Mouse (Mus musculus): ENCODE measurements at regions not wholly inside any gene's neighbourhood (a gene's known extent, or its start where the extent isn't known, plus 50 kb on each side); places are given as distances from the start of the nearest gene placed in this dataset.

- Histone ChIP-seq H3K4me1 (ENCODE audit: control insufficient read depth, insufficient read depth, insufficient read length) (no peaks in the 10 kb centered on the region), H3K36me3 (ENCODE audit: control insufficient read depth, insufficient read depth, low read length) (no peaks in the 10 kb centered on the region), H3K27me3 (ENCODE audit: control insufficient read depth, insufficient read depth, low read length) (no peaks in the 10 kb centered on the region), H3K4me3 (ENCODE audit: extremely low read depth, insufficient read depth, insufficient read length) (no peak overlapping the region), H3K27ac (ENCODE audit: insufficient read depth, low read length) (no peak overlapping the region)
- DNase-seq (ENCODE audit: low read depth in 1 of 2, low spot score in 2 of 2), result no peak
- TF ChIP-seq POLR2A (IDR thresholded peaks at IDR 0.05; ENCODE audit: low read depth, low read length), result no peak
- TF ChIP-seq CTCF (IDR thresholded peaks at IDR 0.05; ENCODE audit: extremely low read depth, insufficient read depth, insufficient read length, insufficient replicate concordance), result no peak
- WGBS, result 81% methylated on average over 5 of the region's 5 CpGs
These were observed 169.7 kb upstream of the Msx2 start for GRCm38 (mm10) chr13:53642557-53642956.

DNA sequence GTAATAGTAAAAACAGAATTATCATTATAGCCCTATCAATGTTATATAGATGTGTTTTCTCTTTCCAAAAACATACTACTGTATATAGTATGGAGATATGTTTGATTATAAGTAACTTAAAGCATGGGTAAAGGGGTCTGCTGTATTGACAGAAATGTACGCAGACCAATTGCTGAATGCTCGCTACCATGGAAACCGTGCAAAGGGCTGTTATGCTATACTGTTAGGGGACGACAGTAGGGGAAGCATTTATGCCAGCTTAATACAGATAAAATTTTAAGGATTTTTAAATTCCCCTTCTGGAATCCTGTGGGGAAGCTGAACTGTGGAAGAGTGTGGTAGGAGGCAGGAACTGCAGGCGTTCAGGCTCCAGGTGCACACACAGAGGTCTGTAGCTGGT lies 166.7 kb upstream of the Msx2 start:
- no peak overlapping the region for H3K4me3 ChIP-seq (ENCODE audit: extremely low read depth, insufficient read depth, insufficient read length)
- no peak overlapping the region for H3K27ac ChIP-seq (ENCODE audit: insufficient read depth, low read length)
- DNase-seq (ENCODE audit: low read depth in 1 of 2, low spot score in 2 of 2), result no peak
- H3K4me1 ChIP-seq (ENCODE audit: control insufficient read depth, insufficient read depth, insufficient read length), result no peaks in the 10 kb centered on the region
- 85% methylated on average over 5 of the region's 5 CpGs for WGBS
- no peak for TF ChIP-seq CTCF (IDR thresholded peaks at IDR 0.05; ENCODE audit: extremely low read depth, insufficient read depth, insufficient read length, insufficient replicate concordance)
- TF ChIP-seq POLR2A (IDR thresholded peaks at IDR 0.05; ENCODE audit: low read depth, low read length), result no peak
- no peaks in the 10 kb centered on the region for H3K36me3 ChIP-seq (ENCODE audit: control insufficient read depth, insufficient read depth, low read length)
- H3K27me3 ChIP-seq (ENCODE audit: control insufficient read depth, insufficient read depth, low read length), result no peaks in the 10 kb centered on the region

GRCm38 (mm10) chr13:53639115-53639514 lies 166.2 kb upstream of the Msx2 start:
- TF ChIP-seq POLR2A (IDR thresholded peaks at IDR 0.05; ENCODE audit: low read depth, low read length) (no peak), CTCF (IDR thresholded peaks at IDR 0.05; ENCODE audit: extremely low read depth, insufficient read depth, insufficient read length, insufficient replicate concordance) (no peak)
- H3K4me1 ChIP-seq (ENCODE audit: control insufficient read depth, insufficient read depth, insufficient read length), result no peaks in the 10 kb centered on the region
- H3K36me3 ChIP-seq (ENCODE audit: control insufficient read depth, insufficient read depth, low read length), result no peaks in the 10 kb centered on the region
- no peak for DNase-seq (ENCODE audit: low read depth in 1 of 2, low spot score in 2 of 2)
- 76% methylated on average over 10 of the region's 10 CpGs for WGBS
- no peak overlapping the region for H3K4me3 ChIP-seq (ENCODE audit: extremely low read depth, insufficient read depth, insufficient read length)
- no peak overlapping the region for H3K27ac ChIP-seq (ENCODE audit: insufficient read depth, low read length)
- H3K27me3 ChIP-seq (ENCODE audit: control insufficient read depth, insufficient read depth, low read length), result no peaks in the 10 kb centered on the region

GRCm38 (mm10) chr13:53636011-53636410 lies 163.1 kb upstream of the Msx2 start:
- H3K4me1 ChIP-seq (ENCODE audit: control insufficient read depth, insufficient read depth, insufficient read length), result no peaks in the 10 kb centered on the region
- WGBS, result 41% methylated on average over 5 of the region's 5 CpGs
- no peak overlapping the region for H3K27ac ChIP-seq (ENCODE audit: insufficient read depth, low read length)
- no peak overlapping the region for H3K4me3 ChIP-seq (ENCODE audit: extremely low read depth, insufficient read depth, insufficient read length)
- TF ChIP-seq CTCF (IDR thresholded peaks at IDR 0.05; ENCODE audit: extremely low read depth, insufficient read depth, insufficient read length, insufficient replicate concordance) (no peak), POLR2A (IDR thresholded peaks at IDR 0.05; ENCODE audit: low read depth, low read length) (no peak)
- no peaks in the 10 kb centered on the region for H3K36me3 ChIP-seq (ENCODE audit: control insufficient read depth, insufficient read depth, low read length)
- no peaks in the 10 kb centered on the region for H3K27me3 ChIP-seq (ENCODE audit: control insufficient read depth, insufficient read depth, low read length)
- DNase-seq (ENCODE audit: low read depth in 1 of 2, low spot score in 2 of 2), result no peak

DNA sequence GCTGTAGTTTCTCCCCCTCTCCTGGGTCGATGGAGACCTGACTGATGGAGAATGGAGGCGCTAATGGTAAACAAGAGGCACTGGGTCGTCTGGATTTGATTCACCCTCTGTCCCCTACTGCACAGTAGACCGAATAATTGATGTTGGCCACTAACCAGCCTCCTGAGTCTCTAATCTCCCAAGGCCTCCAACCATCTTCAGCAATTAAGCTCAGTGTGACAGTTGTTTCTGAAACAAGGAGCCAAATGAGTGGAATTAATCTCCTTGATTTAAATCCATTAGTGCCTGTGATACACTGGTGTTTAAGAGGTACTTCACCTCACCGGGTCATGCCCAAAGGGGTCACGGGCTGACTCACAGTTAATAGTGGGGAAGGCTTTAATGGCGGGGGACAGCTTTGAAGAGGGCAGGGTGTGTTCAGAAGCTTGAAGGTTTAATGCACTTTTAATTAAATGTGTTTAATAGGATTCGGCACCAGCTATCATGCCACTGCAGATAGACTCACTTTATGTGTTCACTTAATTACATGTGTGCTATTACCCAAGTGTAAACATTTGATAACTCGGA lies 161.8 kb upstream of the Msx2 start:
- TF ChIP-seq POLR2A (IDR thresholded peaks at IDR 0.05; ENCODE audit: low read depth, low read length) (no peak), CTCF (IDR thresholded peaks at IDR 0.05; ENCODE audit: extremely low read depth, insufficient read depth, insufficient read length, insufficient replicate concordance) (no peak)
- Histone ChIP-seq H3K27ac (ENCODE audit: insufficient read depth, low read length) (no peak overlapping the region), H3K27me3 (ENCODE audit: control insufficient read depth, insufficient read depth, low read length) (no peaks in the 10 kb centered on the region), H3K4me3 (ENCODE audit: extremely low read depth, insufficient read depth, insufficient read length) (no peak overlapping the region), H3K36me3 (ENCODE audit: control insufficient read depth, insufficient read depth, low read length) (no peaks in the 10 kb centered on the region), H3K4me1 (ENCODE audit: control insufficient read depth, insufficient read depth, insufficient read length) (no peaks in the 10 kb centered on the region)
- no peak for DNase-seq (ENCODE audit: low read depth in 1 of 2, low spot score in 2 of 2)
- 79% methylated on average over 9 of the region's 9 CpGs for WGBS

- no peaks in the 10 kb centered on the region for H3K36me3 ChIP-seq (ENCODE audit: control insufficient read depth, insufficient read depth, low read length)
- no peak overlapping the region for H3K27ac ChIP-seq (ENCODE audit: insufficient read depth, low read length)
- no peaks in the 10 kb centered on the region for H3K4me1 ChIP-seq (ENCODE audit: control insufficient read depth, insufficient read depth, insufficient read length)
- WGBS, result 83% methylated on average over 10 of the region's 10 CpGs
- TF ChIP-seq POLR2A (IDR thresholded peaks at IDR 0.05; ENCODE audit: low read depth, low read length), result no peak
- TF ChIP-seq CTCF (IDR thresholded peaks at IDR 0.05; ENCODE audit: extremely low read depth, insufficient read depth, insufficient read length, insufficient replicate concordance), result no peak
- no peak overlapping the region for H3K4me3 ChIP-seq (ENCODE audit: extremely low read depth, insufficient read depth, insufficient read length)
- DNase-seq (ENCODE audit: low read depth in 1 of 2, low spot score in 2 of 2), result no peak
- H3K27me3 ChIP-seq (ENCODE audit: control insufficient read depth, insufficient read depth, low read length), result no peaks in the 10 kb centered on the region
These were observed 125.2 kb upstream of the Msx2 start for GRCm38 (mm10) chr13:53598050-53598449.

DNA sequence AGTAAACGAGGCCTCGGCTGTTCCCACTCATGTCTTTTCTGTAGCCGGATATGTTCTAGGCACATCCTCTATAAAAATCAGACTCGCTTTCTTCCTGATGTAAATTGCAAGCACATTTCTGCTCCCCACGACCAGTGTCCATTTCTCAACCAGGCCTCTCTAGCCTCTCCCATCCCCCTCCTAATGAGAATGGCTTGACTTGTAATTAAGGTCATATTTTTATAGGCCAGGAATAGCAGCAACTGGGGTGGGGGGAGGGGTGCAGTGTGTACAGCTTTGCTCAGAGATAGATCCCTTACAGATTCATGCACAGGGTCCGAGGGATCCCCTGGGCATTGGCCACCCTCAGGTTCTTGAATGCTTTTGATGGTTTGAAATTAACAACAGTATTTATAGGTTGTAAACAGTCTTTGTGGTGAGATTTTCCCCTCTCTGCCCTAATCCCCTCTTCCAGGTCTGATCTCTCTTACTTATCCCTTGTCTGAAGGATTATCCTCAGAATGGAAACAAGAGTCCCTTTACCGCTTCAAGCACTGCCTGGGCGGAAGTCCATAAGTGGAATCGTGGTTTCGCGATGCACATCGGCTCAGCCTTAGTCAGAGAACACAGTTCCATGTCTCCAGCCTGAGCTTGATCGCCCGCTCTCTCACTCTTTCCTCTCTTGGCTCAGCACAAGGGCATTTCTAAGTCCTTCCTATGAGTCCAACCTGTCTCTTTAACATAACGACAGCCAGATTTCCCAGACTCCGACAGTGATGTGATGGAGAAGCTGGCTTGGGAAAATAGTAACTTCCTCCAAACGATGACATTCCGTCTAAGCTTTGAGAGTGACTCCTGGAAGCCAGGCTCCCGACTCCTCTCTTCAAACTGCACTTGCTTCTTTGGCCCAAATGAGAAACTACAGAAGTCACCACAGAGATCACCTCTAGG lies 124.3 kb upstream of the Msx2 start:
- no peak overlapping the region for H3K27ac ChIP-seq (ENCODE audit: insufficient read depth, low read length)
- H3K27me3 ChIP-seq (ENCODE audit: control insufficient read depth, insufficient read depth, low read length), result no peaks in the 10 kb centered on the region
- 89% methylated on average over 19 of the region's 19 CpGs for WGBS
- no peak overlapping the region for H3K4me3 ChIP-seq (ENCODE audit: extremely low read depth, insufficient read depth, insufficient read length)
- no peaks in the 10 kb centered on the region for H3K4me1 ChIP-seq (ENCODE audit: control insufficient read depth, insufficient read depth, insufficient read length)
- DNase-seq (ENCODE audit: low read depth in 1 of 2, low spot score in 2 of 2), result no peak
- TF ChIP-seq CTCF (IDR thresholded peaks at IDR 0.05; ENCODE audit: extremely low read depth, insufficient read depth, insufficient read length, insufficient replicate concordance) (no peak), POLR2A (IDR thresholded peaks at IDR 0.05; ENCODE audit: low read depth, low read length) (no peak)
- H3K36me3 ChIP-seq (ENCODE audit: control insufficient read depth, insufficient read depth, low read length), result no peaks in the 10 kb centered on the region

Data from spleen, adult 2 months (tissue).